Mouse (Mus musculus): ENCODE results near the gene Ddx19a. TPM values are rescaled to one million over a fixed set of nuclear protein-coding genes. Genes with fewer than 3 reads are reported as not detected.
"Not testable (repeated sequence)": the region's sequence is repeated elsewhere in the genome, so short reads cannot be mapped to it uniquely, and the experiment has no call there.

Ddx19a gene
- total RNA-seq (2021) = 10 to 100 TPM; 46.5 to 49.7 TPM

DNA sequence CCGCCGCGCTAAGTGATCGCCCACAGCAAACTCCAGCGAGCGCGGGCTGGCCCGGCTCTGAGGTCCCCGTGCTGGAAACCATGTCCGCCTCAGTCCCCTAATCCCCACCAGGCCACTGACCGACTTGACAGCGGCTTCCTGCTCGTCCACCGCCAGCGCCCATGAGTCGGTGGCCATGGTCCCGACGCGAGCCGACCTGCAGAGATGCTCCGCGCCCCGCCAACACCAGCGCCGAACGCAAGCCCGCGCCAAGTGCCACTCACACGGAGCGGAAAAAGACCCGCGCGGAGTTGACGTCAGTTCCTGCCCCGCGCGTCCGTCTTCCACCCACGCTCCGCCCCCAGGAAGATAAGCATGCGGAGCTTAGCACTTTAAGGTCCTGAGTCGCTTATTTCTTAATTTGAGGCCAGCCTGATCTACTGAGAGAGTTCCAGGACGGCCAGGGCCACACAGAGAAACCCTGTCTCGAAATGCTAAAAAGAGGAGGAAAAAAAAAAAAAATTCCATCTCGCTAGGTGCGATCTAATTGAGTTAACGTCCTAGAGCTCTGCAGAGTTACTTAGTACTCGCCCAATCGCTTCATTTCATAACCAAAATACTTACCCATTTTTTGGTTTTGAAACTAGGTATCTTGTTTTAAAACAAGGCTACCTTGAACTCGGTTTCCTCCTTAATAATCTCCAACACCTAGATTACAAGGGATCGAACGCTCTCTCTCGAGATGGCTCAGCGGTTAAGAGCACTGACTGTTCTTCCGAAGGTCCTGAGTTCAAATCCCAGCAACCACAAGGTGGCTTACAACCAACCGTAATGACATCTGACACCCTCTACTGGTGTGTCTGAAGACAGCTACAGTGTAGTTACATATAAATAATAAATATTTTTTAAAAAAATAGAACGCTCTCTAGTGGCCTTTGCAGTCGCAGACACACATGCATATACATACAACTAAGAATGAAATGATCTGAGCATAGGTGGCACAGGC lies at the start of gene Ddx19a:
Gene Ddx19a, minus strand, starts transcription at position 254 of the 985 bp plus-strand sequence.
- peak; percentile 91 for DNase-seq

DNA sequence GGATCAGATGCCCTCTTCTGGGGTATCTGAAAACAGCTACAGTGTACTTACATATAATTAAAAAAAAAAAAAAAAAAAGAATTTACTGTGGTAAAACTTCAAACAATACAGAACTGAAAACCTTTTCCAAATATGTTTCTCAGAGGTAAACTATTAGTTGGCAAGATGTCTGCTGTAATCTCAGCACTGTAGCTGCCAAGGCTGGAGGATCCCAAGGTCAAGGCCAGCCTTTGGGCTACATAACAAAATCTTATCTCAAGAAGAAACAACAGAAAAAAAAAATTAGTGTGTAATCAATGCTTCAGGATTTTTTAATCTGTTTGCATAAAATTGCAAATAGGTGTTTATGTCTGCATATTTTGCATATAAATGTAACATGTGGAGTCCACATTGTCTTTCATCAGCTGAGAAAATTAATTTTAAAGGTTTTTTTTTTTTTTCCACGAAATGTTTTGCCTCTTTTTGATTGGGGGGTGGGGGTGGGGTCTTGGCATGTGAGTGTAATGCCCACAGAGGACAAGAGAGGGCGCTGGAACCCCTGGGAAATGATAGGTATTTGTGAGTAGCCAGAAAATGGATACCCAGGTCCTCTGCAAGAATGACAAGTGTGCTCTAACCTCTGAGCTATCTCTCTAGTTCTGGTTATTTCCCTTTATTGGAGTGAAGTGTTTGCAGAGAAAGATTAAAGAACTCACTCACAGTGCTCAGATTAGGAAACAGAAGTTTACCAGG lies 46.6 kb upstream of the Ddx19a start:
- no peak for DNase-seq

DNA sequence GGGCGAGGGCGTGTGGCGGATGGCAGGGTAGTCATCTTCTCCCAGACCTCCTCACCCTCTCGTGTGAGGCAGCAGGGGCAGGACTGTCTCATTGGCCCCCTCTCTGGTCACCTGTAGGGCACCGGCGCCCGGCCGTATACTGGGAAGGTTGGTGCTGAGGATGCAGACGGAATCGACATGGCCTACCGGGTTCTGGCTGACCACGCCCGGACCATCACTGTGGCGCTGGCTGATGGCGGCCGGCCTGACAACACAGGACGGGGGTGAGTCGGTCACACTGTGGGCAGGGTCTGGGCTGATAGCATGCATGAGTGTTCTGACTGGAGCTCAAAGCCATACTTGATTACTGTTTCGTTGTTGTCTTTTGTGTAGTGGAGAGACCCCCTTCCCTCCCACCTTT lies 44.9 kb upstream of the Ddx19a start:
- DNase-seq = no peak

DNA sequence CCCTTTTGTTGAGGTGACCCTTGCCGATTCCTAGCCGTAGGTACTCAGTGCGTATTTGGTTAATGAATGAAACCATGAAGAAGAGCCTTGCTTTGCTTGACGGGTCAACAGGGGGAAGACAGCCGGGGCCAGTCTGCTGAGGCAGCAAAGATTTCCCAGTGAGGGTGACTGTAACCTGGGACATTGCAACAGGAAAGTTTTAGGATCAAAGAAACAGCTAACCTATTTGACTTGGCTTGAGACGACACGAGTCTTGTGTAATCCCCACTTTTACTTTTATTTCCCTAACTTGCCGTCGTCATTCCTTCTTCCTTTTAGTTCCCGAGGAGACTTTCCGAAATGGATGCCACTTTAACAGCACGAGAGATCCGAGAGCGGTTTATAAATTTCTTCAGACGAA lies 39.0 kb upstream of the Ddx19a start:
- DNase-seq = no peak

DNA sequence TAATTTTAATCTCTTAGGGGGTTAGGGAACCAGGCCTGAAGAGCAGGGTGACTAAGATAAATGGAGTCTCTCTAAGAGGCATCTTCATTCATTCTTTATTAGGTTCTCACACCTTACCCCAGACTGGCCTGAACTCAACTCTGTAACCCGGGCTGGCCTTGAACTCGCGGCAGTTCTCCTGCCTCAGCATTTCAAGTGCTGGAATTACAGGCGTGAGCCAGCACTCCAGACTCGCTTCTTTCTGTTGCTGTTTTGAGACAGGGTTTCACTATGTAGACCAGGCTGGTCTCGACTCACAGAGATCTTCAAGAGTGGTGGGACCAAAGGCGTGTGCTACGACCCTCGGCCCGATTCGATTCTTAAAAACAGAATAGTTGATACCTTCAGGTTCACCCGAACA lies 36.7 kb upstream of the Ddx19a start:
- peak; percentile 30 for DNase-seq

DNA sequence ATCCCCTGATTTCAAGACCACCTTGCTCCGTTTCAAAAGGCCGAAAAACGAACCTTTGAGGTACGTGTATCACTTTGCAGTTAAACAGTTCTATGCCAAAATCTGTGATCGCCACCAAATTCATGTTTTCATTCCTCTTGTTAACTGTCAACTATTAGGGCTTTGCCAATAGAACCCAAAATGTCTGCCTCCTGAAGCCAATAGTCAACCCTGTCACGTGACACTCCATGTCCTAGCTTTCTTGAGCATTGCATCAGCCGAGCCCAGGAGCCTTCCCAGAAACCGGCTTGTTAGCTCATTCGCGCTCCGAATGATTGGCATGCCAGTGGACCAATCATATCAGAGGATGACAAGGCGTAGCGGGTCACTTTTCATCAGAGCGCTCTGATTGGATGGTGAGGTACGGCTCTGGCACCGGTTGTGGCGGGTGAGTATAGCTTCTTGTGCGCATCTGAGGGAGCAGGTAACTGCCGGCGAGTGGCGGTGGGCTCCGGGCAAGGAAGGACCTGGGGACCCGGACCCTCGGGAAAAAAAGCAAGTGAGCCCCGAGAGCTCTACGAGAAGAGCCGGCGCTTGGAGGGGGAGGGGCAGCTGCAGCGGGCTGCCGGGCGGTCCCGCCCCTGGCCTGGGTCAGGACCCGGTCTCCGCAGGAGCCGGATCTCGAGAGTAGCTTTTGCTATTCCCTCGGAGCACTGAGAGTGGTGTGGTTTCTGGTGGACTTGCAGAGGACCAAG lies 36.0 kb upstream of the Ddx19a start:
- peak; percentile 98 for DNase-seq

DNA sequence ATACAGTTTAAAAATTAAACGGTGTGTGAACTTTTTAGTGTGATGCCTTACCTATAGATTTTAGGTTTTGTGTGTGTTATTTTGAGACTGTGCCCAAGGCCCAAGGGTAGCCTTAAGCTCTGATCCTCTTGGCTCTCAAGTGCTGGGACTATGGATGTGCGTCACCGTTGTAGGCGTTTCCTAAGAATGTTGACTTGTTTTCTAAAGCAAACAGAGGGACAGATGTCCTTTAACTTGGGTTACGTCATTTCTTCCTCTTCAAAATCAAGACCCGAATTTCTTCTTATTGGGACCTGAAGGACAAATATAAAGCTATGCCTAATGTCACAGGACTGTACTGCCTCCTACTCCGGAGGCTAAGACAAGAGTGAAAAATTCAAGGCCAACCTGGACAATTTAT lies 35.3 kb upstream of the Ddx19a start, which contains the start of gene Aars:
Gene Aars, plus strand, starts transcription at position 229 of the 400 bp plus-strand sequence.
- DNase-seq = no peak

DNA sequence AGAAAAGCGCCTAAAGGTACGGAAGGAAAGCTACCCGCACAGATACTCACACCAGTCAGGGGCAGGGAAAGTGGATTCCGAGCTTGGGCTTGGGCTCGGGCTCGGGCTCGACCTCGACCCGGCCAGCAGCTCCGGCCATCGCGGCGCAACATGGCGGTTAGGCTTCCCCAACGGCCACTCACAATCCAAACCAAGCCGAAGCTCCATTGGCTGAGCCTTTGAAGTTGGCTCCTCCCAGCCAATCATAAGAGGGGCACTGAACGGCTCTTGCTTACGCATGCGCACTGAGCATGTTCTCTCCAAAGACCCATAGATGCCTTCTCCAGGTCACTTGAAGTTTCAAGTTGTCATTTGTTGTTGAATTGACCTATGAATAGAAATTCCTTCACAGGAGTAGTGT lies 34.0 kb upstream of the Ddx19a start, which contains the start of gene Ddx19b:
Gene Ddx19b, minus strand, starts transcription at position 180 of the 400 bp plus-strand sequence.
- DNase-seq = no peak

DNA sequence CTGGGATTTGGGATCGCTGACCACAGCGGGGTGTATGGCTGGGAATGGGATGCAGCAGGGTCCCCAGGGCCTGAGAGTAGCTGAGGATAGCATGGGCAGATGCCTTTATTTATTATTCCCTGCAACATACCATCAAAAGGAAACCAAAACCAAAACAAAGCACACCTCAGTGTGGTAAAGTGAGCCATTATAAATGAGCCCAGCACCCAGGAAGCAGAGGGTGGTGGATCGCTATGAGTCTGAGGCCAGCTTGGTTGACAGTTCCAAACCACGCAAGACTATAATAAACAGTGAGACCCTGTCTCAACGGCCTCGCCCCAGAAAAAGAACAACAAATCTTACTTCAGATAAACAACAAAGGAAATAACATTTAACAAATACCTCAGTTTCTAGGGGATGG lies 32.4 kb upstream of the Ddx19a start:
- no peak for DNase-seq

DNA sequence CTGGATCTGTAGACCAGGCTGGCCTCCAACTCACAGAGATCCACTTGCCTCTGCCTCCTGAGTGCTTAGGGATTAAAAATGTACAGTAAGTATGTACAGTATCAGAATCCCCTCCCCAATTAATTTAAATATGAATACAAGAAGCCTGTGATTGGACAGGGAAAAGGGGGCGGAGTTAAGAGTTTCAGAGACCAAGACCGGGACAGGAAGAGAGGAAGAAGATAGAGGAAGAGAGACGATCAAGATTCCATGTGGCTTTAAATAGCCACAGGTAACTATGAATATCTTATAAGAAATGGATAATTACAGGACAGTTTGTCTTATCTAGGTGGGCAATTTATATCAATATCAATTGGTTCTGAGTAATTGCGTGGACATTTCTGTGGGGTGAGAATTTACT lies 32.0 kb upstream of the Ddx19a start:
- no peak for DNase-seq

DNA sequence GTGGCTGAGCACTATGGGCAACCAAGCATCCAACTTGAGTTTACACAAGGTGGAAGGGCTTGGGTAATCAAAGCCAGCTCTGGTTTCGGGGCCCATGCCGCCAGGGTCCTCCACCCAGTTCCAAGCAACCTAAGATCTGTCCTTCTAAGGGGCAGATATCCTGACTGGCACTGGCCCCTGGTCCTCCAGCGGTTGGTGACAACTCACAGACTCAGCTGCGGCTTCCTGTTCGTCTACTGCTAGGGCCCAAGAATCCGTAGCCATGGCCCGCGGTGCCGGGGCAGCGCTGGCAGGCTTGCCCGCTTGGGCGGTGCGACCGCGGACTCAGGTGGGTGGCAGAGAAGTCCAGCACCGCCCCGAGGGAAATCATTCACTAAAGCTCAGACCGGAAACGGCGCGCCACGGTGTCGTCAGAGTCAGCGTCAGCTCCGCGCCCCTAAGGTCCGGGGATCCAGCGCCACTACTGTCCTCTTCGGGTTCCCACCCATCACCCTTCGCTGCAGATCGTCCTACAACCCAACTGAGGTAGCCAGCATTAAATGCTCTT lies 29.9 kb upstream of the Ddx19a start:
- peak; percentile 86 for DNase-seq

DNA sequence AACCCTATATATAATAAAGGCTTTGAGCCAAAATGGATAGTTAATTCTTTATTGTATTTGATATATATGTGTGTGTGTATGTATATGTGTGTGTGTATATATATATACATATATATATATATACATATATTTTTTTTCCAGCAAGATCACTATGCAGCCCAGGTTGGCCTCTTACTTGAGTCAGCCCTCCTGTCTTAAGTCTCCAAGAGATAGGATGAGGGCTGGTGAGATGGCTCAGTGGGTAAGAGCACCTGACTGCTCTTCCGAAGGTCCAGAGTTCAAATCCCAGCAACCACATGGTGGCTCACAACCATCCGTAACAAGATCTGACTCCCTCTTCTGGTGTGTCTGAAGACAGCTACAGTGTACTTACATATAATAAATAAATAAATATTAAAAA lies 29.0 kb upstream of the Ddx19a start:
- DNase-seq = not testable (repeated sequence)

DNA sequence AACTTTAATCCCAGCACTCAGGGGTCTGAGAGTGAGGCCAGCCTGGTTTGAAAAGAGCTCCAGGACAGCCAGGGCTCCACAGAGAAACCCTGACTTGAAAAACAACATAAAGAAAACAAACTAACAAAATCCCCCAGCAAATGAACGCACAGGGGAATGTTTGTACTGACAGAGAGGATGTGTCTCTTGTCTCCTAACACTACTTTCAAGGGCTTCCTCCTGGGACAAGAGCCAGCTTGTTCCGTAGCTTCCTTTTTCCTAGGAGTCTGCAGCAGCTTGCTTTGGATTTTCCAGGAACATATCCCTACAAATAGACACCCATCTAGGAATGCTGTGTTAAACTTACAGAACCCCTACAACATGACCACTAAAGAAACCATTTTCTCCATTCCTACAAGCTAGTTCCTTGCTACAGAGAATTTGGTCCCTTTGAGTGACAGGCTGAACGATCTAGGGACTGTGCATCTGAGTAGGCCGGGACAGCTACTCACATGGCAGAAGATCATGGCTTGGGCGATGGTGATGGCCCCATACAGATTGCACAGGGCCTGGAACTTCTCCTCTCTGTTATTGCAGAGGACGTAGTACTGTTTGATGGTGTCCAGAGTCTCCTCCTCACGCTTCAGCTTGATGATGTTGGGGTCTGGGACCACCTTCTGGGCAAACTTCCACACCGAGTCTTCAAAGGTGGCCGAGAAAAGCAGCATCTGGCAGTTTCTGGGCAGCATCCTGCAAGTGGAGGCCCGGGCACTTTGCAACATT lies 12.8 kb upstream of the Ddx19a start:
- DNase-seq = not testable (repeated sequence)

DNA sequence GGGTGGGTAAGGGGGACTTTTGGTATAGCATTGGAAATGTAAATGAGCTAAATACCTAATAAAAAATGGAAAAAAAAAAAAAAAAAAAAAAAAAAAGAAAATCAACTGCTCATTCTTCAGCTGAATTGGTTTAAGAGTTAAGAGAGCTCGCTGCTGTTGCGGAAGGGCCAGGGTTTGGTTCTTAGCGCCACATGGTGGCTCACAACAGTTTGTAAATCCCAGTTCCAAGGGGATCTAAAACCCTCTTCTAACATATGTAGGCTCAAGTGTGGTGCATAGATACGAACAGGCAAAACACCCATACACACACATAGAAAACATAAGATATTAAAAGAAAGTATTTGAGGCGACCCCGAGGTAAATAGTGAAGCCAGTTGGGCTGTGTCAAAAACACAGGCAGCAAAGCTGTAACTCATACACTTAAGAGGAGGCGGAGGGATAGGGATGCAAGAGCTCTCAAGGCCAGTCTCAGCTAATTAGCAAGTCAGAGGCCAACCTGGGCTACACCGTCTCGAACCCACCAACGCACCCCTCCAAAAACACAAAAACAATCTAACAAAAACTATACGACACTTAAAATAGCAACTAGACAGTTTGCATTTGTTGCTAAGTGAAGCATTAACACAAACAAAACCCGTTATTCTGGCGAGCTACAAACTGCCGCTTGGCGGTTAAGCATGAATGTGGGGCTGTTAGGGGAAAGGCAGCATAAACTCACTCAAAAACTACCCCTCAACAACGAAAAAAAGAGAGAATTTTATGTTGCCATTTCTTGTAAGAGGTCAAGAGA lies 764 bp downstream of the Ddx19a start:
- DNase-seq = no peak

DNA sequence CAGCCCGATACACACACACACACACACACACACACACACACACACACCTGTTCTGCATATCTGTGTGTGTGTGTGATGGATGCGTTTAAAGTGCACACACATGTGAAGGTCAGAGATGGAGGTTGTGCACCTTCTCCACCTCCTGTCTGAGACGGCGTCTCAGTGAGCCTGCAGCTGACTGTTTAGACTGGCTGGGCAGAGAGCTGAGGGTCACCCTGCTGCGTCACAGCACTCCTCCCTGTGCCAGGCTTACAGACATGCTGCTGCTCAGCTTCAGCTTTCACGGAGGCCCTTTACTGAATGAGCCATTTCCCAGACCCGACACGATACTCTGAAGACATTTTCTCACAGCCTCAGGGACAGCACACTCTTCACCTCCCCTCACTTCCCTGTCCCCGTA lies 7.6 kb downstream of the Ddx19a start:
- no peak for DNase-seq

DNA sequence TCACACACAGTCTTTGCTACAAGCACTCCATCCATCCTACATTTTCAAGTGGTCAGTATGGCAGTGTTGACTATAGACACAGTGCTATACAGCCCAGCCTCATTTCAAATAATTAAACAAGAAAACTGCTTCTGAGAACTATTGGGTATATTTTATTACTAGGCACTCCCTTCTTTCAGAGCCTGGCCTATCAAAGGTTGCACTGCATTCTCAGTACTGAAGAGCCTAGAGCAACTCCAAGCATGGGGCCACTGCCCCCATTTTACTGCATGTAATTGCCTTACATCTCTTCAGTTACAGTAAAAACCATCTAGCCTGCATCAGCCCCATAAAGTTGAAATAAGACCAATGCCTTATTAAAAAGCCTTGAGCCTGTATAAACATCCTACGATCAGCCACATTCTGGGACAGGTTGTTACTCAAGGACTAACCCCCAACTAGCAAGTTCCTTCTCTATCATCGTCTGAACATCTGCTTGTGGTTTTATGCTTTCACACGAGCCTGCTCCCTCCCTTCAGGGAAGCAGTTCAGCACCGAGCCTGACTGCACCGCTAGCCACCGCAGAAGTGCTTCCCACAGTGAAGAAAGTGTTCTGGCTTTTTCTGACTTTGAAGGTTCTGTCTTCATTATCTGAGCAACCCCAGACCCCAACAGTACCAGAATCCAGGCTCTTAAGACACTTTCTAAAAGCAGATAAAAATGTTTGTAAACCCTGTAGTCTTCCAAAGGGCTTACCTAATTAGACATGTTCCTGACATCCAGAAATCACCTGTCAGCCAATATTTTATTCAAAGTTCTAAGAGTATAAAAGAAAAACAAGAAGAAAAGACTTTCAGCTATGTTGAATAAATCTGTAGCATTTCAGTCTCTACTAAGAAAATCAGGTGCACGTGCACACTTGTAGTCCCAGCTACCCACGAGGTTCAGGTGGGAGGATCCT lies 9.5 kb downstream of the Ddx19a start:
- no peak for DNase-seq

DNA sequence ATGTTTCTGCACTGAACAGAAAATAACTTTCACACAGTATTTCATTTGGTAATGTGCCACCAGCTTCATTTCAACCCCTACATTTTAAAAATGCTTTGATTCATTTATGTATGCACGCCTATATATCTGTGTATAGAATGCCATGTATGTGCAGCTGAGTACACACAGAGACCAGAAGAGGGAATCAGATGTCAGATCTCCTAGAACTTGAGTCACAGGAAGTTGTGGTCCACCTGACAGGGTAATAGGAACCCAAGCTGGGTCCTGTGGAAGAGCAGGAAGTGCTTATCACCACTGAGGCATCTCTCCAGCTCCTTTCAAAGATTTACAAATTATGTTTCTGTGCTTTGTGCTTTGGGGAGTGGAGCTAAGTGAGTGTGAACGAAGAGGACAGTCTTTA lies 16.3 kb downstream of the Ddx19a start:
- DNase-seq = no peak

DNA sequence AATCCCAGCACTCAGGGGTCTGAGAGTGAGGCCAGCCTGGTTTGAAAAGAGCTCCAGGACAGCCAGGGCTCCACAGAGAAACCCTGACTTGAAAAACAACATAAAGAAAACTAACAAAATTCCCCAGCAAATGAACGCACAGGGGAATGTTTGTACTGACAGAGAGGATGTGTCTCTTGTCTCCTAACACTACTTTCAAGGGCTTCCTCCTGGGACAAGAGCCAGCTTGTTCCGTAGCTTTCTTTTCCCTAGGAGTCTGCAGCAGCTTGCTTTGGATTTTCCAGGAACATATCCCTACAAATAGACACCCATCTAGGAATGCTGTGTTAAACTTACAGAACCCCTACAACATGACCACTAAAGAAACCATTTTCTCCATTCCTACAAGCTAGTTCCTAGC lies 19.6 kb downstream of the Ddx19a start:
- not testable (repeated sequence) for DNase-seq

DNA sequence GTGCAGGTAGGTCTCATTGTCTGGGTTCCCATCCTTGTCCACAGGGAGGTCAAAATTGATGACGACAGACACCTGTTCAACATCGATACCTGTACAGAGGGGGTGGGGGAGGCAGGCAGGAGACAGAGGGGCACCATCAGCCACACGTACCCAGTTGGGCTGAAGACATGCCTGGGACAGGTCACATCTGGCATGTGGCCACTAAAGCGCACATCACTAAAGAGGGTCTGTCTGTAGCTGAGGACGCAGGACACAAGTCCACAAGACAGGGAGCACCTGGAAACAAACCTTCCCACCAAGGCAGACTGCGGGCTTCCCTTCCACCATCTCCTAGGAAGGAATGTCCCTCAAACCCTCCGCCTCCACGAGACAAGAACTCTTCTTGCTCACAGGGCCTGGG lies 21.1 kb downstream of the Ddx19a start:
- not testable (repeated sequence) for DNase-seq

Measured in heart, postnatal 4 days (tissue).